Mouse (Mus musculus): Measurements from ENCODE around the gene Nuak2. TPM values are rescaled to one million over a fixed set of nuclear protein-coding genes. Genes with fewer than 3 reads are reported as not detected.

Gene Nuak2
- polyA plus RNA-seq, 1 experiment from 2014 or later = 57.7 TPM

- 80% methylated on average over 6 of the region's 6 CpGs for WGBS
- Histone ChIP-seq H3K4me1 (replicated peaks; ENCODE audit: control insufficient read depth, insufficient read depth, low read length) (peaks cover 5% of the 10 kb centered on the region; the same call in 1 of the 2 replicates), H3K9ac (ENCODE audit: low read length) (no peak overlapping the region), H3K4me3 (ENCODE audit: low read depth, low read length) (0 out of 2 replicates have a peak overlapping the region, but pooled peaks have one; percentile 11), H3K4me2 (ENCODE audit: low read depth, low read length, severe bottlenecking) (no peak overlapping the region), H3K27ac (ENCODE audit: low read depth, low read length) (no peak overlapping the region), H3K27me3 (ENCODE audit: control insufficient read depth, insufficient read depth, low read length) (no peaks in the 10 kb centered on the region), H3K9me3 (ENCODE audit: control insufficient read depth, low read length) (no peaks in the 10 kb centered on the region), H3K36me3 (ENCODE audit: control insufficient read depth, insufficient read depth, low read length) (no peaks in the 10 kb centered on the region)
- no peak for DNase-seq (ENCODE audit: low spot score)
- peak; percentile 3; the same call in 1 of the 2 replicates for ATAC-seq (replicated peaks; ENCODE audit: low FRiP score)
Observed at GRCm38 (mm10) chr1:132366937-132367336, 51.0 kb downstream of the Nuak2 start.

GRCm38 (mm10) chr1:132367692-132368506 lies 52.0 kb downstream of the Nuak2 start:
- DNase-seq (ENCODE audit: low spot score) = peak; percentile 83
- H3K36me3 ChIP-seq (ENCODE audit: control insufficient read depth, insufficient read depth, low read length) = no peaks in the 10 kb centered on the region
- no peaks in the 10 kb centered on the region for H3K9me3 ChIP-seq (ENCODE audit: control insufficient read depth, low read length)
- peaks cover 5% of the 10 kb centered on the region; the same call in 1 of the 2 replicates for H3K4me1 ChIP-seq (replicated peaks; ENCODE audit: control insufficient read depth, insufficient read depth, low read length)
- no peak overlapping the region for H3K9ac ChIP-seq (ENCODE audit: low read length)
- no peak overlapping the region for H3K4me2 ChIP-seq (ENCODE audit: low read depth, low read length, severe bottlenecking)
- WGBS = 41% methylated on average over 7 of the region's 7 CpGs
- 0 out of 2 replicates have a peak overlapping the region, but pooled peaks have one; percentile 11 for H3K4me3 ChIP-seq (ENCODE audit: low read depth, low read length)
- ATAC-seq (replicated peaks; ENCODE audit: low FRiP score) = peak; percentile 82
- H3K27me3 ChIP-seq (ENCODE audit: control insufficient read depth, insufficient read depth, low read length) = no peaks in the 10 kb centered on the region
- H3K27ac ChIP-seq (ENCODE audit: low read depth, low read length) = peak overlapping the region; percentile 27; the same call in 1 of the 2 replicates

- no peaks in the 10 kb centered on the region for H3K27me3 ChIP-seq (ENCODE audit: control insufficient read depth, insufficient read depth, low read length)
- no peak for ATAC-seq (replicated peaks; ENCODE audit: low FRiP score)
- no peak overlapping the region for H3K4me2 ChIP-seq (ENCODE audit: low read depth, low read length, severe bottlenecking)
- H3K4me3 ChIP-seq (ENCODE audit: low read depth, low read length) = no peak overlapping the region
- no peak for DNase-seq (ENCODE audit: low spot score)
- H3K9me3 ChIP-seq (ENCODE audit: control insufficient read depth, low read length) = no peaks in the 10 kb centered on the region
- 87% methylated on average over 9 of the region's 9 CpGs for WGBS
- peaks cover 10% of the 10 kb centered on the region for H3K4me1 ChIP-seq (replicated peaks; ENCODE audit: control insufficient read depth, insufficient read depth, low read length)
- no peak overlapping the region for H3K9ac ChIP-seq (ENCODE audit: low read length)
- no peaks in the 10 kb centered on the region for H3K36me3 ChIP-seq (ENCODE audit: control insufficient read depth, insufficient read depth, low read length)
- H3K27ac ChIP-seq (ENCODE audit: low read depth, low read length) = no peak overlapping the region
Observed at GRCm38 (mm10) chr1:132370681-132371173, 54.8 kb downstream of the Nuak2 start.

GRCm38 (mm10) chr1:132371298-132372081 lies 55.6 kb downstream of the Nuak2 start:
- Histone ChIP-seq H3K9me3 (ENCODE audit: control insufficient read depth, low read length) (no peaks in the 10 kb centered on the region), H3K27ac (ENCODE audit: low read depth, low read length) (no peak overlapping the region), H3K36me3 (ENCODE audit: control insufficient read depth, insufficient read depth, low read length) (no peaks in the 10 kb centered on the region), H3K9ac (ENCODE audit: low read length) (no peak overlapping the region), H3K4me1 (replicated peaks; ENCODE audit: control insufficient read depth, insufficient read depth, low read length) (peaks cover 8% of the 10 kb centered on the region), H3K4me2 (ENCODE audit: low read depth, low read length, severe bottlenecking) (no peak overlapping the region), H3K4me3 (ENCODE audit: low read depth, low read length) (no peak overlapping the region), H3K27me3 (ENCODE audit: control insufficient read depth, insufficient read depth, low read length) (no peaks in the 10 kb centered on the region)
- WGBS = 56% methylated on average over 8 of the region's 8 CpGs
- ATAC-seq (replicated peaks; ENCODE audit: low FRiP score) (no peak), DNase-seq (ENCODE audit: low spot score) (no peak)

GRCm38 (mm10) chr1:132372354-132372753 lies 56.4 kb downstream of the Nuak2 start:
- Histone ChIP-seq H3K9ac (ENCODE audit: low read length) (no peak overlapping the region), H3K27ac (ENCODE audit: low read depth, low read length) (no peak overlapping the region), H3K27me3 (ENCODE audit: control insufficient read depth, insufficient read depth, low read length) (no peaks in the 10 kb centered on the region), H3K4me2 (ENCODE audit: low read depth, low read length, severe bottlenecking) (no peak overlapping the region), H3K4me3 (ENCODE audit: low read depth, low read length) (no peak overlapping the region), H3K36me3 (ENCODE audit: control insufficient read depth, insufficient read depth, low read length) (no peaks in the 10 kb centered on the region), H3K4me1 (replicated peaks; ENCODE audit: control insufficient read depth, insufficient read depth, low read length) (peaks cover 8% of the 10 kb centered on the region), H3K9me3 (ENCODE audit: control insufficient read depth, low read length) (no peaks in the 10 kb centered on the region)
- DNase-seq (ENCODE audit: low spot score) = no peak
- 86% methylated on average over 5 of the region's 5 CpGs for WGBS
- no peak for ATAC-seq (replicated peaks; ENCODE audit: low FRiP score)

- no peak overlapping the region for H3K4me3 ChIP-seq (ENCODE audit: low read depth, low read length)
- H3K9ac ChIP-seq (ENCODE audit: low read length) = no peak overlapping the region
- no peak overlapping the region for H3K4me2 ChIP-seq (ENCODE audit: low read depth, low read length, severe bottlenecking)
- H3K27me3 ChIP-seq (ENCODE audit: control insufficient read depth, insufficient read depth, low read length) = no peaks in the 10 kb centered on the region
- H3K9me3 ChIP-seq (ENCODE audit: control insufficient read depth, low read length) = no peaks in the 10 kb centered on the region
- ATAC-seq (replicated peaks; ENCODE audit: low FRiP score) = no peak
- no peak overlapping the region for H3K27ac ChIP-seq (ENCODE audit: low read depth, low read length)
- 88% methylated on average over 6 of the region's 6 CpGs for WGBS
- peaks cover 6% of the 10 kb centered on the region for H3K4me1 ChIP-seq (replicated peaks; ENCODE audit: control insufficient read depth, insufficient read depth, low read length)
- no peaks in the 10 kb centered on the region for H3K36me3 ChIP-seq (ENCODE audit: control insufficient read depth, insufficient read depth, low read length)
- no peak for DNase-seq (ENCODE audit: low spot score)
Observed at GRCm38 (mm10) chr1:132372896-132373534, 57.1 kb downstream of the Nuak2 start.

- 64% methylated on average over 5 of the region's 5 CpGs for WGBS
- Histone ChIP-seq H3K27ac (ENCODE audit: low read depth, low read length) (peak overlapping the region; percentile 26; the same call in 1 of the 2 replicates), H3K9me3 (ENCODE audit: control insufficient read depth, low read length) (no peaks in the 10 kb centered on the region), H3K4me2 (ENCODE audit: low read depth, low read length, severe bottlenecking) (no peak overlapping the region), H3K4me1 (replicated peaks; ENCODE audit: control insufficient read depth, insufficient read depth, low read length) (peaks cover 6% of the 10 kb centered on the region), H3K9ac (ENCODE audit: low read length) (no peak overlapping the region), H3K36me3 (ENCODE audit: control insufficient read depth, insufficient read depth, low read length) (no peaks in the 10 kb centered on the region; the same call in 1 of the 2 replicates), H3K4me3 (ENCODE audit: low read depth, low read length) (no peak overlapping the region), H3K27me3 (ENCODE audit: control insufficient read depth, insufficient read depth, low read length) (no peaks in the 10 kb centered on the region)
- ATAC-seq (replicated peaks; ENCODE audit: low FRiP score) (no peak; the same call in 1 of the 2 replicates), DNase-seq (ENCODE audit: low spot score) (no peak)
Observed at GRCm38 (mm10) chr1:132374140-132374872, 58.4 kb downstream of the Nuak2 start.

- Histone ChIP-seq H3K4me3 (ENCODE audit: low read depth, low read length) (no peak overlapping the region), H3K9me3 (ENCODE audit: control insufficient read depth, low read length) (no peaks in the 10 kb centered on the region), H3K4me1 (replicated peaks; ENCODE audit: control insufficient read depth, insufficient read depth, low read length) (peaks cover 6% of the 10 kb centered on the region), H3K36me3 (ENCODE audit: control insufficient read depth, insufficient read depth, low read length) (no peaks in the 10 kb centered on the region; the same call in 1 of the 2 replicates), H3K27ac (ENCODE audit: low read depth, low read length) (peak overlapping the region; percentile 47; the same call in 1 of the 2 replicates), H3K4me2 (ENCODE audit: low read depth, low read length, severe bottlenecking) (no peak overlapping the region), H3K27me3 (ENCODE audit: control insufficient read depth, insufficient read depth, low read length) (no peaks in the 10 kb centered on the region), H3K9ac (ENCODE audit: low read length) (no peak overlapping the region)
- ATAC-seq (replicated peaks; ENCODE audit: low FRiP score) = no peak
- DNase-seq (ENCODE audit: low spot score) = no peak
- 73% methylated on average over 3 of the region's 3 CpGs for whole genome bisulfite sequencing
Observed at GRCm38 (mm10) chr1:132374873-132375244, 58.9 kb downstream of the Nuak2 start.
